Mouse (Mus musculus) kidney, postnatal 0 days (tissue): ENCODE results near the gene 2410137M14Rik. TPM values are rescaled to one million over a fixed set of nuclear protein-coding genes. Genes with fewer than 3 reads are reported as not detected.

ENCODE experiments used
- ATAC-seq: fragments of 200-750 bp; cut with Nextera tagmentation; replicated peaks from 2 replicates; pipeline ENCODE4 v1.8.0; 2017; ENCODE audit warnings: low read depth, moderate number of reproducible peaks, moderate TSS enrichment, moderate library complexity; ENCODE audit not compliant: low FRiP score
- DNase-seq: peaks from one replicate; pipeline ENCODE4 v3.0.0-alpha.2; 2016; ENCODE audit warnings: low spot score
- H3K27ac ChIP-seq: fragments of 300-500 bp; sonication (generic); 2 replicates; pipeline ENCODE4 v1.5.1; 2014; ENCODE audit warnings: mild to moderate bottlenecking
- H3K27me3 ChIP-seq: fragments of 300-500 bp; sonication (generic); 2 replicates; pipeline ENCODE4 v1.6.1; 2014; ENCODE audit warnings: low read length, mixed read lengths; ENCODE audit not compliant: insufficient read depth
- H3K36me3 ChIP-seq: fragments of 300-500 bp; sonication (generic); 2 replicates; pipeline ENCODE4 v1.6.1; 2014; ENCODE audit warnings: low read length, mixed read lengths; ENCODE audit not compliant: insufficient read depth
- H3K4me1 ChIP-seq: fragments of 300-500 bp; sonication (generic); replicated peaks from 2 replicates; pipeline ENCODE4 v1.6.1; 2014; ENCODE audit warnings: antibody characterized with exemption, low read length, mixed read lengths; ENCODE audit not compliant: insufficient read depth
- H3K4me2 ChIP-seq: fragments of 300-500 bp; sonication (generic); 2 replicates; pipeline ENCODE4 v1.6.1; 2014; ENCODE audit warnings: mild to moderate bottlenecking, low read length, moderate library complexity, mixed read lengths
- H3K4me3 ChIP-seq: fragments of 300-500 bp; sonication (generic); replicated peaks from 2 replicates; pipeline ENCODE4 v1.5.1; 2014; ENCODE audit warnings: low read depth, low read length
- H3K9ac ChIP-seq: fragments of 300-500 bp; sonication (generic); 2 replicates; pipeline ENCODE4 v1.6.1; 2014; ENCODE audit warnings: low read depth, low read length
- H3K9me3 ChIP-seq: fragments of 300-500 bp; sonication (generic); replicated peaks from 2 replicates; pipeline ENCODE4 v1.6.1; 2016; ENCODE audit warnings: low read length, inconsistent platforms, mixed read lengths
- CTCF ChIP-seq: IDR thresholded peaks from 2 replicates; pipeline ENCODE4 v1.5.1; 2016; ENCODE audit warnings: antibody characterized with exemption, low read depth, mild to moderate bottlenecking, moderate library complexity
- WGBS: fragments of 180-500 bp; shearing (Covaris S2); extraction: QIAGEN DNeasy Blood & Tissue Kit; methylation state at CpG from one replicate; pipeline ENCODE4 v1.1.7; 2014; 5-methylcytosine and 5-hydroxymethylcytosine counted together
- polyA plus RNA-seq: library from polyadenylated mRNA; unstranded; fragments of >200 nt; fragmentation: Nextera tagmentation; extraction: Ambion mirVana; gene quantifications from 2 replicates; pipeline ENCODE4 v1.2.1, GENCODE M21; 2015

2410137M14Rik gene
- polyA plus RNA-seq, 1 experiment from 2014 or later: not detected

GRCm38 (mm10) chr17:36953062-36953461 lies 28.0 kb downstream of the 2410137M14Rik start:
- Histone ChIP-seq H3K4me2 (no peak overlapping the region), H3K27me3 (no peaks in the 10 kb centered on the region), H3K9ac (no peak overlapping the region), H3K36me3 (0 out of 2 replicates have a peak, but pooled peaks cover 5% of the 10 kb centered on the region), H3K27ac (no peak overlapping the region), H3K9me3 (no peaks in the 10 kb centered on the region), H3K4me3 (no peak overlapping the region), H3K4me1 (peaks cover 4% of the 10 kb centered on the region; the same call in 1 of the 2 replicates)
- WGBS: 87% methylated on average over 1 of the region's 1 CpGs
- no peak for DNase-seq
- TF ChIP-seq CTCF: no peak
- no peak for ATAC-seq

- no peak for DNase-seq
- H3K9me3 ChIP-seq: no peaks in the 10 kb centered on the region
- no peak overlapping the region for H3K4me3 ChIP-seq
- peaks cover 3% of the 10 kb centered on the region; the same call in 1 of the 2 replicates for H3K4me1 ChIP-seq
- ATAC-seq: no peak
- WGBS: 93% methylated on average over 2 of the region's 2 CpGs
- TF ChIP-seq CTCF: no peak
- no peaks in the 10 kb centered on the region for H3K27me3 ChIP-seq
- 0 out of 2 replicates have a peak, but pooled peaks cover 5% of the 10 kb centered on the region for H3K36me3 ChIP-seq
- no peak overlapping the region for H3K27ac ChIP-seq
- no peak overlapping the region for H3K9ac ChIP-seq
- no peak overlapping the region for H3K4me2 ChIP-seq
Observed at GRCm38 (mm10) chr17:36952631-36953030, 28.4 kb downstream of the 2410137M14Rik start.

- Histone ChIP-seq H3K27ac (peak within 1 kb of the TSS; percentile 58; the same call in 1 of the 2 replicates), H3K9ac (peak within 1 kb of the TSS; percentile 70), H3K27me3 (peaks cover 1% of the 10 kb centered on the region; the same call in 1 of the 2 replicates), H3K9me3 (no peaks in the 10 kb centered on the region), H3K36me3 (0 out of 2 replicates have a peak, but pooled peaks cover 5% of the 10 kb centered on the region), H3K4me1 (peaks cover 4% of the 10 kb centered on the region; the same call in 1 of the 2 replicates), H3K4me2 (peak within 1 kb of the TSS; percentile 69), H3K4me3 (peak within 1 kb of the TSS; percentile 70)
- ATAC-seq (peak; percentile 98), DNase-seq (peak; percentile 98)
- 0 out of 2 replicates have a peak, but pooled peaks have one; percentile 1 for TF ChIP-seq CTCF
- WGBS: 2% methylated on average over 36 of the region's 36 CpGs
Observed at GRCm38 (mm10) chr17:36950981-36951947, 29.8 kb downstream of the 2410137M14Rik start, which contains the start of gene Ppp1r11. Gene Ppp1r11, minus strand, starts transcription at chr17:36951741.

GRCm38 (mm10) chr17:36949265-36949664 lies 31.8 kb downstream of the 2410137M14Rik start:
- 91% methylated on average over 8 of the region's 8 CpGs for WGBS
- DNase-seq: no peak
- H3K9me3 ChIP-seq: no peaks in the 10 kb centered on the region

GRCm38 (mm10) chr17:36948286-36948685 lies 32.8 kb downstream of the 2410137M14Rik start:
- no peak for TF ChIP-seq CTCF
- Histone ChIP-seq H3K9me3 (no peaks in the 10 kb centered on the region), H3K27me3 (peaks cover 21% of the 10 kb centered on the region), H3K4me2 (no peak overlapping the region), H3K36me3 (0 out of 2 replicates have a peak, but pooled peaks cover 2% of the 10 kb centered on the region), H3K4me1 (peaks cover 4% of the 10 kb centered on the region), H3K4me3 (no peak overlapping the region), H3K9ac (no peak overlapping the region), H3K27ac (no peak overlapping the region)
- DNase-seq (no peak), ATAC-seq (no peak)
- WGBS: 97% methylated on average over 1 of the region's 1 CpGs

More at GRCm38 (mm10) chr17:36949265-36949664, 31.8 kb downstream of the 2410137M14Rik start:
- Histone ChIP-seq H3K9ac (no peak overlapping the region), H3K4me1 (peaks cover 4% of the 10 kb centered on the region; the same call in 1 of the 2 replicates), H3K4me2 (no peak overlapping the region), H3K4me3 (no peak overlapping the region), H3K27ac (no peak overlapping the region), H3K27me3 (peaks cover 13% of the 10 kb centered on the region), H3K36me3 (0 out of 2 replicates have a peak, but pooled peaks cover 2% of the 10 kb centered on the region)
- ATAC-seq: no peak
- no peak for TF ChIP-seq CTCF
